Mouse (Mus musculus): ENCODE measurements at regions not wholly inside any gene's neighbourhood (a gene's known extent, or its start where the extent isn't known, plus 50 kb on each side); places are given as distances from the start of the nearest gene placed in this dataset.

GRCm38 (mm10) chr8:34440771-34441170, 329.2 kb upstream of the Gm10131 start:
- H3K27me3 ChIP-seq (ENCODE audit: control insufficient read depth, insufficient read depth, low read length): no peaks in the 10 kb centered on the region
- H3K36me3 ChIP-seq (ENCODE audit: control insufficient read depth, insufficient read depth, low read length): no peaks in the 10 kb centered on the region
- H3K9ac ChIP-seq (replicated peaks; ENCODE audit: low read depth, low read length): no peak overlapping the region
- no peak overlapping the region for H3K4me3 ChIP-seq (ENCODE audit: low read depth, low read length)
- H3K4me2 ChIP-seq (replicated peaks; ENCODE audit: low read depth, low read length): no peak overlapping the region
- no peaks in the 10 kb centered on the region for H3K4me1 ChIP-seq (ENCODE audit: control insufficient read depth, insufficient read depth, low read length)
- H3K9me3 ChIP-seq (ENCODE audit: control insufficient read depth, low read depth, low read length): no peaks in the 10 kb centered on the region
- ATAC-seq (ENCODE audit: insufficient number of reproducible peaks, insufficient read depth, low FRiP score, low read depth): no peak
- H3K27ac ChIP-seq (ENCODE audit: low read length): no peak overlapping the region
- WGBS: 83% methylated on average over 4 of the region's 4 CpGs

GRCm38 (mm10) chr8:34438771-34439170, 327.2 kb upstream of the Gm10131 start:
- no peak overlapping the region for H3K4me2 ChIP-seq (replicated peaks; ENCODE audit: low read depth, low read length)
- ATAC-seq (ENCODE audit: insufficient number of reproducible peaks, insufficient read depth, low FRiP score, low read depth): no peak
- H3K27me3 ChIP-seq (ENCODE audit: control insufficient read depth, insufficient read depth, low read length): no peaks in the 10 kb centered on the region
- 81% methylated on average over 2 of the region's 2 CpGs for WGBS
- H3K9me3 ChIP-seq (ENCODE audit: control insufficient read depth, low read depth, low read length): no peaks in the 10 kb centered on the region
- no peaks in the 10 kb centered on the region for H3K4me1 ChIP-seq (ENCODE audit: control insufficient read depth, insufficient read depth, low read length)
- no peaks in the 10 kb centered on the region for H3K36me3 ChIP-seq (ENCODE audit: control insufficient read depth, insufficient read depth, low read length)
- no peak overlapping the region for H3K9ac ChIP-seq (replicated peaks; ENCODE audit: low read depth, low read length)
- no peak overlapping the region for H3K27ac ChIP-seq (ENCODE audit: low read length)
- H3K4me3 ChIP-seq (ENCODE audit: low read depth, low read length): no peak overlapping the region

- no peak overlapping the region for H3K4me3 ChIP-seq (ENCODE audit: low read depth, low read length)
- no peak overlapping the region for H3K9ac ChIP-seq (replicated peaks; ENCODE audit: low read depth, low read length)
- no peaks in the 10 kb centered on the region for H3K36me3 ChIP-seq (ENCODE audit: control insufficient read depth, insufficient read depth, low read length)
- no peak overlapping the region for H3K27ac ChIP-seq (ENCODE audit: low read length)
- no peak overlapping the region for H3K4me2 ChIP-seq (replicated peaks; ENCODE audit: low read depth, low read length)
- H3K27me3 ChIP-seq (ENCODE audit: control insufficient read depth, insufficient read depth, low read length): no peaks in the 10 kb centered on the region
- H3K4me1 ChIP-seq (ENCODE audit: control insufficient read depth, insufficient read depth, low read length): no peaks in the 10 kb centered on the region
- no peak for ATAC-seq (ENCODE audit: insufficient number of reproducible peaks, insufficient read depth, low FRiP score, low read depth)
- WGBS: 88% methylated on average over 7 of the region's 7 CpGs
- no peaks in the 10 kb centered on the region for H3K9me3 ChIP-seq (ENCODE audit: control insufficient read depth, low read depth, low read length)
Measured at GRCm38 (mm10) chr8:34431985-34432384, 320.4 kb upstream of the Gm10131 start.

- no peak for ATAC-seq (ENCODE audit: insufficient number of reproducible peaks, insufficient read depth, low FRiP score, low read depth)
- H3K27ac ChIP-seq (ENCODE audit: low read length): no peak overlapping the region
- H3K4me2 ChIP-seq (replicated peaks; ENCODE audit: low read depth, low read length): no peak overlapping the region
- no peaks in the 10 kb centered on the region for H3K36me3 ChIP-seq (ENCODE audit: control insufficient read depth, insufficient read depth, low read length)
- no peaks in the 10 kb centered on the region for H3K27me3 ChIP-seq (ENCODE audit: control insufficient read depth, insufficient read depth, low read length)
- H3K9ac ChIP-seq (replicated peaks; ENCODE audit: low read depth, low read length): no peak overlapping the region
- no peaks in the 10 kb centered on the region for H3K9me3 ChIP-seq (ENCODE audit: control insufficient read depth, low read depth, low read length)
- 68% methylated on average over 3 of the region's 3 CpGs for WGBS
- no peak overlapping the region for H3K4me3 ChIP-seq (ENCODE audit: low read depth, low read length)
- H3K4me1 ChIP-seq (ENCODE audit: control insufficient read depth, insufficient read depth, low read length): no peaks in the 10 kb centered on the region
Measured at GRCm38 (mm10) chr8:34429231-34429630, 317.7 kb upstream of the Gm10131 start.

- Histone ChIP-seq H3K4me2 (replicated peaks; ENCODE audit: low read depth, low read length) (no peak overlapping the region), H3K9ac (replicated peaks; ENCODE audit: low read depth, low read length) (no peak overlapping the region), H3K27me3 (ENCODE audit: control insufficient read depth, insufficient read depth, low read length) (no peaks in the 10 kb centered on the region), H3K36me3 (ENCODE audit: control insufficient read depth, insufficient read depth, low read length) (no peaks in the 10 kb centered on the region), H3K27ac (ENCODE audit: low read length) (no peak overlapping the region), H3K4me3 (ENCODE audit: low read depth, low read length) (no peak overlapping the region), H3K9me3 (ENCODE audit: control insufficient read depth, low read depth, low read length) (no peaks in the 10 kb centered on the region), H3K4me1 (ENCODE audit: control insufficient read depth, insufficient read depth, low read length) (no peaks in the 10 kb centered on the region)
- 75% methylated on average over 3 of the region's 3 CpGs for WGBS
- ATAC-seq (ENCODE audit: insufficient number of reproducible peaks, insufficient read depth, low FRiP score, low read depth): no peak
Measured at GRCm38 (mm10) chr8:34401571-34401970, 290.0 kb upstream of the Gm10131 start.

- H3K36me3 ChIP-seq (ENCODE audit: control insufficient read depth, insufficient read depth, low read length): no peaks in the 10 kb centered on the region
- no peaks in the 10 kb centered on the region for H3K27me3 ChIP-seq (ENCODE audit: control insufficient read depth, insufficient read depth, low read length)
- no peak overlapping the region for H3K4me3 ChIP-seq (ENCODE audit: low read depth, low read length)
- no peak overlapping the region for H3K27ac ChIP-seq (ENCODE audit: low read length)
- H3K4me1 ChIP-seq (ENCODE audit: control insufficient read depth, insufficient read depth, low read length): no peaks in the 10 kb centered on the region
- H3K9ac ChIP-seq (replicated peaks; ENCODE audit: low read depth, low read length): no peak overlapping the region
- 67% methylated on average over 14 of the region's 14 CpGs for WGBS
- ATAC-seq (ENCODE audit: insufficient number of reproducible peaks, insufficient read depth, low FRiP score, low read depth): no peak
- no peak overlapping the region for H3K4me2 ChIP-seq (replicated peaks; ENCODE audit: low read depth, low read length)
- H3K9me3 ChIP-seq (ENCODE audit: control insufficient read depth, low read depth, low read length): no peaks in the 10 kb centered on the region
Measured at GRCm38 (mm10) chr8:34398914-34399813, 287.6 kb upstream of the Gm10131 start.

- no peaks in the 10 kb centered on the region for H3K9me3 ChIP-seq (ENCODE audit: control insufficient read depth, low read depth, low read length)
- no peak overlapping the region for H3K27ac ChIP-seq (ENCODE audit: low read length)
- no peaks in the 10 kb centered on the region for H3K27me3 ChIP-seq (ENCODE audit: control insufficient read depth, insufficient read depth, low read length)
- WGBS: 44% methylated on average over 21 of the region's 23 CpGs
- no peaks in the 10 kb centered on the region for H3K36me3 ChIP-seq (ENCODE audit: control insufficient read depth, insufficient read depth, low read length)
- H3K4me1 ChIP-seq (ENCODE audit: control insufficient read depth, insufficient read depth, low read length): no peaks in the 10 kb centered on the region
- H3K9ac ChIP-seq (replicated peaks; ENCODE audit: low read depth, low read length): no peak overlapping the region
- peak overlapping the region; percentile 2; the same call in 1 of the 2 replicates for H3K4me2 ChIP-seq (replicated peaks; ENCODE audit: low read depth, low read length)
- H3K4me3 ChIP-seq (ENCODE audit: low read depth, low read length): no peak overlapping the region
- no peak for ATAC-seq (ENCODE audit: insufficient number of reproducible peaks, insufficient read depth, low FRiP score, low read depth)
Measured at GRCm38 (mm10) chr8:34397583-34398411, 286.3 kb upstream of the Gm10131 start.

- no peak for ATAC-seq (ENCODE audit: insufficient number of reproducible peaks, insufficient read depth, low FRiP score, low read depth)
- WGBS: 62% methylated on average over 4 of the region's 4 CpGs
- no peak overlapping the region for H3K27ac ChIP-seq (ENCODE audit: low read length)
Measured at GRCm38 (mm10) chr8:34397225-34397582, 285.7 kb upstream of the Gm10131 start.

More at GRCm38 (mm10) chr8:34397225-34397582, 285.7 kb upstream of the Gm10131 start:
- Histone ChIP-seq H3K4me3 (ENCODE audit: low read depth, low read length) (no peak overlapping the region), H3K4me2 (replicated peaks; ENCODE audit: low read depth, low read length) (peak overlapping the region; percentile 2; the same call in 1 of the 2 replicates), H3K9ac (replicated peaks; ENCODE audit: low read depth, low read length) (no peak overlapping the region), H3K36me3 (ENCODE audit: control insufficient read depth, insufficient read depth, low read length) (no peaks in the 10 kb centered on the region), H3K9me3 (ENCODE audit: control insufficient read depth, low read depth, low read length) (no peaks in the 10 kb centered on the region), H3K4me1 (ENCODE audit: control insufficient read depth, insufficient read depth, low read length) (no peaks in the 10 kb centered on the region), H3K27me3 (ENCODE audit: control insufficient read depth, insufficient read depth, low read length) (no peaks in the 10 kb centered on the region)
